Mouse (Mus musculus) bone marrow macrophage, adult 2 months (primary cell): ENCODE measurements around the gene Fgf12.

Source experiments
- CTCF ChIP-seq: IDR thresholded peaks from 2 replicates; pipeline ENCODE4 v1.5.1; 2012; ENCODE audit warnings: low read depth, mild to moderate bottlenecking, low read length, moderate library complexity
- POLR2A ChIP-seq: IDR thresholded peaks from 2 replicates; pipeline ENCODE4 v1.6.1; 2012; ENCODE audit warnings: mild to moderate bottlenecking, low read depth, low read length, borderline replicate concordance

DNA sequence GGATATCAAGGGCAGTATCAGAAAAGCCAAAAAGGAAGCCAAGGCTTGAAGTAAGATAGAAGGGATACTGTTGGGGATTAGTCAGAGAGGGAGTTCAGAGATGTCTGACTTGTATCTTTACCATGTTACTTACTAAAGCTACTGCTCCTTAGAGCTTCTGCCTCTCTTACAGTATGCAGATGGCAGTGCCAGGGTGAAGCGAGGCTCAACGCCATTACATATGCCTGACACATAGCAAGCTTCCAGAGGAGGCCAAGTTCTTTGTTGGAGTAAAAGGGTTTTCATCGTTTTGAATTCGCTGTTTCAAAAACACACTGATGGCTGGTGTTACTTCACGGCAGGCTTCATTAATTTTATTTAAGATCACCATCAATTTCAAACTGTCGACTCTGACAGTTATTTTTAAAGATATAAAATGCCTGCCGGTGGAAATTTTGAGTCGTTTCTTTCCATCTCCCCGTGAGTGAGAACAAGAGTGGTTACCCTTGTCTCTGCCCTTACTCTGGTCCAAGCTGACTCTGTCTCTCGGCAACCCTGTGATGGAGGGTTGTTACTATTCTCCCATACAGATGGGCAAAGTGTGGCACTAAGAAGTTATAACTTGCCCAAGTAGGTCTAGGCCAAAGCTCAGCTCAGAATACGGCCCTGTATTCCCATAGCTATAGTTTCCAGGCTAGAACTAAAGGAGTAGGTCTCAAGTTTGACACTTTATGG is 121.9 kb downstream of the Fgf12 start:
- TF ChIP-seq POLR2A, result no peak
- no peak for TF ChIP-seq CTCF
